Mouse (Mus musculus) olfactory bulb, adult 2 months (tissue): Measurements from ENCODE around the gene Krt1. TPM values are rescaled to one million over a fixed set of nuclear protein-coding genes. Genes with fewer than 3 reads are reported as not detected.

Experiments used
- H3K27ac ChIP-seq: fragments of 200-500 bp; 2 replicates; pipeline ENCODE4 v1.5.1; 2012; ENCODE audit warnings: low read depth, low read length; ENCODE audit not compliant: insufficient read depth
- H3K4me1 ChIP-seq: fragments of 200-500 bp; 2 replicates; pipeline ENCODE4 v1.6.1; 2012; ENCODE audit warnings: low read length; ENCODE audit not compliant: control insufficient read depth, insufficient read depth
- H3K4me3 ChIP-seq: fragments of 200-500 bp; 2 replicates; pipeline ENCODE4 v1.5.1; 2012; ENCODE audit warnings: mild to moderate bottlenecking, low read depth, low read length, moderate library complexity; ENCODE audit not compliant: insufficient read depth
- CTCF ChIP-seq: fragments of 200-500 bp; IDR thresholded peaks from 2 replicates; pipeline ENCODE4 v1.5.1; 2012; ENCODE audit warnings: low read depth, mild to moderate bottlenecking, low read length, moderate library complexity; ENCODE audit not compliant: insufficient read depth
- POLR2A ChIP-seq: fragments of 200-500 bp; IDR thresholded peaks from 2 replicates; pipeline ENCODE4 v1.6.1; 2012; ENCODE audit warnings: mild to moderate bottlenecking, low read depth, low read length, moderate library complexity; ENCODE audit not compliant: insufficient read depth
- WGBS: fragments of 180-500 bp; shearing (Covaris S2); methylation state at CpG from one replicate; pipeline ENCODE4 v1.1.7; 2018; 5-methylcytosine and 5-hydroxymethylcytosine counted together
- polyA plus RNA-seq: library from polyadenylated mRNA; stranded (reverse); fragments of >200 nt; gene quantifications from 2 replicates; pipeline ENCODE4 v1.2.4, GENCODE M21; 2012; ENCODE audit warnings: low replicate concordance; ENCODE audit not compliant: missing spikeins, insufficient read depth, insufficient read length

The Krt1 gene
- polyA plus RNA-seq, 1 experiment, result not detected

DNA sequence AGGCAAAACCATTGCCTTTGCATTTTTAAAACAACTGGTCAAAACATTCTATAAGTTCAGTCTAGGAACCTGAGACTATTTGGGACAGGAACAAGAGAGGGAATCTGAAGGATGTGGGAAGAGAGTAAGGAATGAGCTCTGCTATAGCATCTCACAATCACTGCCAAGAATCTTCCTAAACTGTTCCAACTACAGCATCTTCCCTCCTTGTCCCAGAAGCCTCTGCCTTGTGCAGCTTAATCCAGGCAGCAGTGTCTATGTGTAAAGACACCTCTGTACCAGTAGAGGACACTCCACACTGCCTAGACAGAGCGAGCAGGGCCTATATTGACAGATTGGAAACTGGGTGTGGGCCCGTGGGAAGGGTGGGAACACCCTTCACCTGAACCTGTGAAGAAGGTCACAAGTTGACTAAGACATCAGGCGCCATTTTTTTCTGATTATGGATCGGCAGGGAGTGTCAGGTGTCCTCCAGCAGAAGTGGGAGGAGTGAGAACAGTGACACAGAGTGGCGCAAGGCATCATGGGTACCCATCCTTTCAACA is 15.7 kb downstream of the Krt1 start:
- Histone ChIP-seq H3K4me1 (no peaks in the 10 kb centered on the region), H3K27ac (no peak overlapping the region), H3K4me3 (no peak overlapping the region)
- no peak for TF ChIP-seq CTCF
- no peak for TF ChIP-seq POLR2A
- WGBS, result 73% methylated on average over 5 of the region's 5 CpGs

DNA sequence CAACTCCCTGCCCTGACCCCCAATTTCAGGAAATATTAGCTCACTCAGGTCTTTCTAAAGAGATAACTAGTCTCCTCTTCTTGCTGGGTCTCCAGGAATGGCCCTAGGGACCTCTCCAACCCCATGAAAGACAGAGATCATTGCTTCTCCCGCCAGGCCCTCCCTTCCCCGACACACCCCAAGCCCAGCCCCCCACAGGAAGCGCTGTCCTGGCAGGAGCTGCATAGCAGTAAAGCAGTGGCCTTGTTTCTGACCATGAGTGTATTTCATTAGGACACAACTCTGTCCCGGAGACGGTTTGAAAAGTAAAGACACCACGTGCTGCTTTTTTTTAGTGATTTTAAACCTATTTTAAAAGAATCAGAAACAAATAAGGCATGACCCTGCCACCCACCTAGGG is 17.5 kb downstream of the Krt1 start:
- Histone ChIP-seq H3K27ac (no peak overlapping the region), H3K4me3 (no peak overlapping the region), H3K4me1 (no peaks in the 10 kb centered on the region)
- TF ChIP-seq POLR2A, result no peak
- 66% methylated on average over 6 of the region's 6 CpGs for WGBS

DNA sequence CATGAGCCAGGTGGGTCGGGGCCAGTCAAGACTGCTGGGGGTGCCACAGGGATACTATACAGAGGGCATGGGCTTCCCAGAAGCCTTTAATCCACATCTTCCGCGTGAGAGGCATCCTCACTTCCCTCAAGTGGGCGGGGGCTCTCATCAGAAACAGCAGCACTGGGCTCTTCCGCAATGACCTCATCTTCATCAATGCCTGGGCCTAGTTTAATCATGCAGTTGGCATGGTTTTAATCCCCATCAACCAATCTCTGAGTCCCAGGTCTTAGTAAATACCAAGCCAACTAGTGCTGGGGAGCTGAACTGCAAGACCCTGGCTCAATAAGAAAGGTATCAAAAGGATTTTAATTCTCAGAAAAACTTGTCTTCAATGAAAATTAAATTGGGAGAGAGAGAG is 21.2 kb downstream of the Krt1 start:
- 74% methylated on average over 5 of the region's 5 CpGs for WGBS
- Histone ChIP-seq H3K4me3 (no peak overlapping the region), H3K4me1 (no peaks in the 10 kb centered on the region), H3K27ac (no peak overlapping the region)
- TF ChIP-seq CTCF (no peak), POLR2A (no peak)

DNA sequence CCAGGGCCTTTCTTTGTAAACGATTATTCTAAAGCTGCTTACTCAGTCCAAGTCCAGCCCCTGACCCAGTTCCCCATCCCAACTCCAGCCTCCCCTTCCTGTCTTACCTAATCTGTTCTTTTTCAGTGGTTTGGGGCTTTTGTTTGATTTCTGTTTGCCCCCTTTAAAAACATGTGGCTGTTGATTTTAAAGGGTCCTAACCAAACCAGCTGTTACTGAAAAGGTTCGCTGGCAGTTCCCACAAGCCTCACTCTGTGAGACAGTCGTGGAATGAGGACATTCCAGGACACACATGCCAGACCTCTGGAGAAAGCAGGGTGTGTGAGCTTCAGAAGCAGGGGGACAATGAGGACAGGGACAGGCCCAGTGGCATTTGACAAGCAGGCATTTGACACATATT is 28.8 kb downstream of the Krt1 start:
- no peak for TF ChIP-seq POLR2A
- no peak for TF ChIP-seq CTCF
- H3K4me1 ChIP-seq, result no peaks in the 10 kb centered on the region
- 41% methylated on average over 3 of the region's 3 CpGs for WGBS
- H3K4me3 ChIP-seq, result no peak overlapping the region
- H3K27ac ChIP-seq, result no peak overlapping the region

DNA sequence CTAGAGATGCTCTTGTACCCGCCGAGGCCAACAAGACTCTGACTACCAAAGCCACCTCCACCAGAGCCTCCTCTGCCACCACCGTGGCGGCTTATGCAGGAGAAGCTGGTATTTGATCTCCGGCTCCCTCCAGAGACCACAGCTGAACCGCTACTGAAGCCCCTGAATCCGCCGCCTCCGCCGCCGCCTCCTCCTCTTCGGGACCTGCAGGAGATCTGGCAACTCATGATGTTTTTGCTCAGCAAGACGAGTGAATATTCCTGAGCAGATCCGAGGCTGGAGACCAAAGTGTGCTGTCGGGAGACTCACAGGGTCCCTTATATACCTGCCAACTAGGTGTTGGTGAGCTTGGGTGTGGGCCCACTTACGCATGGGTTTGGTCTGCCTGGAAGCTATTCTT is 32.7 kb downstream of the Krt1 start, which contains the start of gene Krt2:
Krt2 (minus strand) TSS at position 295 of the 400 bp plus-strand sequence.
- H3K27ac ChIP-seq, result no peak within 1 kb of the TSS
- TF ChIP-seq CTCF, result no peak
- TF ChIP-seq POLR2A, result no peak
- H3K4me1 ChIP-seq, result no peaks in the 10 kb centered on the region
- WGBS, result 88% methylated on average over 16 of the region's 16 CpGs
- H3K4me3 ChIP-seq, result no peak within 1 kb of the TSS

DNA sequence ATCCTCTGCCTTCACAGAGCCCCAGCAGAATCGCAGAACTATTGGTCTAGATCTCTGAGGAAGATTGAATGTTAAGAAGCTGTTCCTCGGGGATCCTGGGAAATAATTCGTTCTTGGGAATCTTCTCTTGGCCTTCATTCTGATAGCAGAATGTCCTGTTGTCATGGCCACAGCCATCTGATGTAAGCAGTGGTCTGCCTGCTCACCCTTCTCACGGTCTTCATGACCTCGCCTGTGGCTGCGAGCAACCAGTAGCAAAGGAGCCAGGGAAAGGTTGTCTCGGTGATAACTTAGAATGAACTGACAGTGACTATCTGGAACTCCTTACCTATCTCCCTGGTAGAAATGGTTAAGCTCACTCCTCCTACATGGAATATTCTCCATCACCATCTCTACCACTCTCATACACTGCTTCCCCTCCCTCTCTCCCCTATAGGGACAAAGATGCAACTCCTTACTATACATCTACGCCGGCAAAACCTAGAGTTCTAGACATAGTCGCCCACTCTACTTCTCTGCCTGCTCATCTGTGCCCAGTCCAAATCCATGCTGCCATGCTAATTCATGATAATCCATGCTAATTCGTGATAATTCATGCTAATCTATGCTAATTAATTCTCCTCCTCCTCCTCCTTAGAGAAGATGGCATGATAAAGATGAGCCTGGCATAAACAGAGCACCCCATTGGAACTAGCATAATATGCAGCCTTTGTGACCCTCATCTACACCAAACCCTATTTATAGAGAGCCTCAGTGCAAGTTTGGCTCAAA is 47.4 kb downstream of the Krt1 start:
- Histone ChIP-seq H3K4me3 (no peak overlapping the region), H3K4me1 (peaks cover 6% of the 10 kb centered on the region), H3K27ac (no peak overlapping the region)
- WGBS, result 72% methylated on average over 11 of the region's 11 CpGs
- no peak for TF ChIP-seq POLR2A
- no peak for TF ChIP-seq CTCF

DNA sequence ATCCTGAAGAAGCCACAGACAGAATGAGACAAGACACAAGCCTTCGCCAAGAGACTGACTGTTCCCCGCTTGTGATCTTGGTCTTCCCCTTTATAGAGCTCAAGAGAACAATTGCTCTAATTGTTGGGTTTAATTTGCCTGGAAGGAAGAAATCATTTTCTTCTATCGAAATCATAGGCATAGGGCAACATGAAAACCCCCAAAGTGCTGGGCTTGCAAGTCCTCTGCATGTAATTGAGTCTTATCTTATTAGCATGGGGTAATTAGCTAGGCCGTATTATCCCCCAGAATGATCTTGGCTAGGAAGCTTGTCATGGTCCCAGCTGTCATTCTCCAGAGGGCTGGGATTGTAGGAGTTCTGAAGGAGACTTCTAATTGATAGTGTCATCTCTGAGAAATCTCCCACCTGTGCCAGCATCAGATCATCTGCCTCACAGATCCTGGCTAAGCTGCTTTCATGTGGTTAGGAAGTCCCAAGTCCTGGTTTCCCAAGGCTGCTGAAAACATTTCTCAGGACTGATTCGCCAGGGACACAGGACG is 48.2 kb downstream of the Krt1 start, which contains the start of gene Krt73:
Krt73 (minus strand) TSS at position 51 of the 540 bp plus-strand sequence.
- TF ChIP-seq POLR2A, result no peak
- no peak for TF ChIP-seq CTCF
- H3K4me3 ChIP-seq, result no peak within 1 kb of the TSS
- H3K27ac ChIP-seq, result no peak within 1 kb of the TSS
- 57% methylated on average over 6 of the region's 6 CpGs for WGBS
- H3K4me1 ChIP-seq, result peaks cover 7% of the 10 kb centered on the region

Other genes with a start within 250 kb of the Krt1 start
- gene Gm5414, start 222.6 kb downstream of the Krt1 start, polyA plus RNA-seq, result not detected in 2 replicates
- not detected in 2 replicates for gene Gm5478, start 203.4 kb downstream of the Krt1 start, polyA plus RNA-seq
- not detected in 2 replicates for gene Krt6b, start 170.5 kb downstream of the Krt1 start, polyA plus RNA-seq
- not detected in 2 replicates for gene Krt6a, start 156.5 kb downstream of the Krt1 start, polyA plus RNA-seq
- not detected in 2 replicates for gene Krt5, start 137.9 kb downstream of the Krt1 start, polyA plus RNA-seq
- not detected in 2 replicates for gene Krt71, start 107.7 kb downstream of the Krt1 start, polyA plus RNA-seq
- gene Krt72, start 64.3 kb downstream of the Krt1 start, polyA plus RNA-seq, result not detected in 2 replicates
- not detected in 2 replicates for gene Krt73, start 48.4 kb downstream of the Krt1 start, polyA plus RNA-seq
- gene Krt2, start 32.6 kb downstream of the Krt1 start, polyA plus RNA-seq, result not detected in 2 replicates
- gene Krt77, start 18.9 kb upstream of the Krt1 start, polyA plus RNA-seq, result not detected in 2 replicates
- not detected in 2 replicates for gene Krt76, start 42.1 kb upstream of the Krt1 start, polyA plus RNA-seq
- gene Krt4, start 73.9 kb upstream of the Krt1 start, polyA plus RNA-seq, result not detected in 2 replicates
- not detected in 2 replicates for gene Krt79, start 89.5 kb upstream of the Krt1 start, polyA plus RNA-seq
- not detected in 2 replicates for gene Krt78, start 103.5 kb upstream of the Krt1 start, polyA plus RNA-seq
- not detected in 2 replicates for gene Krt8, start 153.7 kb upstream of the Krt1 start, polyA plus RNA-seq
- gene Krt18, start 177.4 kb upstream of the Krt1 start, polyA plus RNA-seq, result not detected in 2 replicates
- gene Eif4b, start 223.0 kb upstream of the Krt1 start, polyA plus RNA-seq, result 618 TPM in 1 of 2 replicates, not detected in the other
- not detected in 2 replicates for gene Tns2, start 249.6 kb upstream of the Krt1 start, polyA plus RNA-seq